Mouse (Mus musculus) liver, embryonic 16.5 days (tissue): Measurements from ENCODE around the gene Cdc25b. TPM values are rescaled to one million over a fixed set of nuclear protein-coding genes. Genes with fewer than 3 reads are reported as not detected.
A peak's percentile ranks its signal among the peaks of the same experiment; 100 is the strongest.

Experiments
- ATAC-seq: fragments of 200-750 bp; cut with Nextera tagmentation; 2 replicates; pipeline ENCODE4 v1.8.0; 2017; ENCODE audit warnings: low read depth, mild to moderate bottlenecking, moderate number of reproducible peaks, moderate library complexity
- H3K27ac ChIP-seq: fragments of 300-500 bp; sonication (generic); 2 replicates; pipeline ENCODE4 v1.5.1; 2014; ENCODE audit warnings: mild to moderate bottlenecking, low read length
- H3K27me3 ChIP-seq: fragments of 300-500 bp; sonication (generic); 2 replicates; pipeline ENCODE4 v1.6.1; 2014; ENCODE audit warnings: low read depth, low read length, mixed read lengths; ENCODE audit not compliant: control insufficient read depth, insufficient read depth
- H3K36me3 ChIP-seq: fragments of 300-500 bp; sonication (generic); 2 replicates; pipeline ENCODE4 v1.6.1; 2014; ENCODE audit warnings: mild to moderate bottlenecking; ENCODE audit not compliant: control insufficient read depth, insufficient read depth
- H3K4me1 ChIP-seq: fragments of 300-500 bp; sonication (generic); 2 replicates; pipeline ENCODE4 v1.6.1; 2014; ENCODE audit warnings: low read depth, low read length, mixed read lengths; ENCODE audit not compliant: control insufficient read depth
- H3K4me2 ChIP-seq: fragments of 300-500 bp; sonication (generic); 2 replicates; pipeline ENCODE4 v1.6.1; 2014; ENCODE audit warnings: low read depth, low read length, mixed read lengths
- H3K4me3 ChIP-seq: fragments of 300-500 bp; sonication (generic); 2 replicates; pipeline ENCODE4 v1.5.1; 2014; ENCODE audit warnings: low read depth, mild to moderate bottlenecking, low read length
- H3K9ac ChIP-seq: fragments of 300-500 bp; sonication (generic); 2 replicates; pipeline ENCODE4 v1.6.1; 2014; ENCODE audit warnings: low read depth, low read length
- H3K9me3 ChIP-seq: fragments of 300-500 bp; sonication (generic); replicated peaks from 2 replicates; pipeline ENCODE4 v1.6.1; 2016; ENCODE audit warnings: low read length; ENCODE audit not compliant: control insufficient read depth
- WGBS: fragments of 180-500 bp; shearing (Covaris S2); extraction: QIAGEN DNeasy Blood & Tissue Kit; methylation state at CpG from one replicate; pipeline ENCODE4 v1.1.7; 2014; ENCODE audit not compliant: insufficient replicate concordance; 5-methylcytosine and 5-hydroxymethylcytosine counted together
- polyA plus RNA-seq: library from polyadenylated mRNA; unstranded; fragments of >200 nt; fragmentation: Nextera tagmentation; extraction: Ambion mirVana; gene quantifications from 2 replicates; pipeline ENCODE4 v1.2.1, GENCODE M21; 2015

Cdc25b gene
- polyA plus RNA-seq, result 255 and 284 TPM in 2 replicates

- H3K4me3 ChIP-seq, result peak within 1 kb of the TSS; percentile 94
- peak within 1 kb of the TSS; percentile 97 for H3K9ac ChIP-seq
- peaks cover 36% of the 10 kb centered on the region for H3K4me1 ChIP-seq
- peak; percentile 87 for ATAC-seq
- H3K9me3 ChIP-seq, result no peaks in the 10 kb centered on the region
- under 1% methylated on average over 43 of the region's 43 CpGs for WGBS
- H3K27ac ChIP-seq, result peak within 1 kb of the TSS; percentile 97
- peak within 1 kb of the TSS; percentile 71 for H3K4me2 ChIP-seq
- H3K27me3 ChIP-seq, result no peaks in the 10 kb centered on the region
- H3K36me3 ChIP-seq, result peaks cover 26% of the 10 kb centered on the region
Measured at GRCm38 (mm10) chr2:131186771-131187601, at the start of gene Cdc25b, which contains the start of gene Spef1. Gene Cdc25b, plus strand, starts transcription at chr2:131186949. Gene Spef1, minus strand, starts transcription at chr2:131187282.

GRCm38 (mm10) chr2:131138296-131138695, 48.5 kb upstream of the Cdc25b start:
- 0 out of 2 replicates have a peak, but pooled peaks cover under 1% of the 10 kb centered on the region for H3K36me3 ChIP-seq
- no peak overlapping the region for H3K4me2 ChIP-seq
- no peaks in the 10 kb centered on the region for H3K27me3 ChIP-seq
- no peak for ATAC-seq
- no peak overlapping the region for H3K4me3 ChIP-seq
- peaks cover 46% of the 10 kb centered on the region for H3K4me1 ChIP-seq
- no peaks in the 10 kb centered on the region for H3K9me3 ChIP-seq
- H3K27ac ChIP-seq, result no peak overlapping the region
- 76% methylated on average over 4 of the region's 4 CpGs for WGBS
- no peak overlapping the region for H3K9ac ChIP-seq

GRCm38 (mm10) chr2:131138760-131139159, 48.0 kb upstream of the Cdc25b start:
- ATAC-seq, result no peak
- Histone ChIP-seq H3K4me2 (no peak overlapping the region), H3K9me3 (no peaks in the 10 kb centered on the region), H3K9ac (no peak overlapping the region), H3K4me3 (no peak overlapping the region), H3K27ac (no peak overlapping the region), H3K36me3 (peaks cover 4% of the 10 kb centered on the region), H3K27me3 (no peaks in the 10 kb centered on the region), H3K4me1 (peaks cover 46% of the 10 kb centered on the region)
- 89% methylated on average over 7 of the region's 7 CpGs for WGBS

- Histone ChIP-seq H3K4me1 (peaks cover 42% of the 10 kb centered on the region), H3K27ac (no peak overlapping the region)
Measured at GRCm38 (mm10) chr2:131139287-131139686, 47.5 kb upstream of the Cdc25b start.

GRCm38 (mm10) chr2:131139886-131140532, 46.7 kb upstream of the Cdc25b start:
- no peaks in the 10 kb centered on the region for H3K9me3 ChIP-seq
- no peaks in the 10 kb centered on the region for H3K27me3 ChIP-seq
- H3K9ac ChIP-seq, result 0 out of 2 replicates have a peak overlapping the region, but pooled peaks have one; percentile 6
- 64% methylated on average over 5 of the region's 5 CpGs for WGBS
- peaks cover 35% of the 10 kb centered on the region for H3K4me1 ChIP-seq
- no peak overlapping the region for H3K4me2 ChIP-seq
- peak overlapping the region; percentile 41; the same call in 1 of the 2 replicates for H3K27ac ChIP-seq
- peaks cover 9% of the 10 kb centered on the region for H3K36me3 ChIP-seq
- ATAC-seq, result no peak
- H3K4me3 ChIP-seq, result no peak overlapping the region

More at GRCm38 (mm10) chr2:131139287-131139686, 47.5 kb upstream of the Cdc25b start:
- Histone ChIP-seq H3K27me3 (no peaks in the 10 kb centered on the region), H3K9ac (no peak overlapping the region), H3K4me3 (no peak overlapping the region), H3K36me3 (peaks cover 4% of the 10 kb centered on the region), H3K9me3 (no peaks in the 10 kb centered on the region), H3K4me2 (no peak overlapping the region)
- ATAC-seq, result no peak
- WGBS, result 75% methylated on average over 5 of the region's 5 CpGs

GRCm38 (mm10) chr2:131140533-131140905, 46.2 kb upstream of the Cdc25b start:
- no peak overlapping the region for H3K4me3 ChIP-seq
- H3K36me3 ChIP-seq, result peaks cover 15% of the 10 kb centered on the region
- whole genome bisulfite sequencing, result 72% methylated on average over 5 of the region's 5 CpGs
- ATAC-seq, result no peak
- H3K9me3 ChIP-seq, result no peaks in the 10 kb centered on the region
- H3K9ac ChIP-seq, result no peak overlapping the region
- no peaks in the 10 kb centered on the region for H3K27me3 ChIP-seq
- no peak overlapping the region for H3K27ac ChIP-seq
- peaks cover 30% of the 10 kb centered on the region for H3K4me1 ChIP-seq
- H3K4me2 ChIP-seq, result no peak overlapping the region

GRCm38 (mm10) chr2:131141336-131141986, 45.3 kb upstream of the Cdc25b start:
- Histone ChIP-seq H3K4me1 (peaks cover 22% of the 10 kb centered on the region), H3K9ac (no peak overlapping the region), H3K9me3 (no peaks in the 10 kb centered on the region), H3K4me2 (no peak overlapping the region), H3K27ac (no peak overlapping the region), H3K36me3 (peaks cover 24% of the 10 kb centered on the region), H3K27me3 (no peaks in the 10 kb centered on the region), H3K4me3 (no peak overlapping the region)
- no peak for ATAC-seq
- 83% methylated on average over 8 of the region's 8 CpGs for WGBS

GRCm38 (mm10) chr2:131142592-131142991, 44.2 kb upstream of the Cdc25b start:
- Histone ChIP-seq H3K27me3 (no peaks in the 10 kb centered on the region), H3K27ac (no peak overlapping the region), H3K4me1 (peaks cover 15% of the 10 kb centered on the region), H3K4me2 (peak overlapping the region; percentile 22; the same call in 1 of the 2 replicates), H3K9me3 (no peaks in the 10 kb centered on the region), H3K9ac (no peak overlapping the region), H3K4me3 (no peak overlapping the region), H3K36me3 (peaks cover 35% of the 10 kb centered on the region)
- peak; percentile 81 for ATAC-seq
- 19% methylated on average over 18 of the region's 18 CpGs for WGBS
